Comparison of ENCODE assay signal across 15 mouse cellular contexts in genomic region chr3:38913488-38914105, GRCm38 (mm10). TPM values are rescaled to one million over a fixed set of nuclear protein-coding genes. Genes with fewer than 3 reads are reported as not detected.
DNase-seq lines count a peak whose midpoint lies in the region; ATAC-seq lines count a peak whose summit lies in the region.
"Had no signal": no experiment of that assay in that cellular context is flagged by ENCODE, and none has a peak within 500 bp of the region (broad histone marks: within the 10 kb centered on the region; RNA-seq: fewer than 3 reads in every experiment).

No protein-coding gene starts in this region.

- no peaks in the 10 kb centered on the region for H3K36me3 ChIP-seq in intestine, embryonic 14.5 days (ENCODE audit: control insufficient read depth, insufficient read depth, low read length)
- no peaks in the 10 kb centered on the region for H3K36me3 ChIP-seq in intestine, embryonic 15.5 days
- no peaks in the 10 kb centered on the region for H3K36me3 ChIP-seq in forebrain, embryonic 15.5 days
- H3K36me3 ChIP-seq in neural tube, embryonic 14.5 days (ENCODE audit: control insufficient read depth, insufficient read depth, low read length): no peaks in the 10 kb centered on the region
- H3K36me3 ChIP-seq in embryonic facial prominence, embryonic 10.5 days (replicated peaks): no peaks in the 10 kb centered on the region; the same call in 1 of the 2 replicates
- H3K36me3 ChIP-seq: embryonic facial prominence, embryonic 12.5 days; G1E had no signal

- WGBS in intestine, embryonic 14.5 days: 74% methylated on average over 11 of the region's 11 CpGs
- 66% methylated on average over 11 of the region's 11 CpGs for WGBS in intestine, embryonic 15.5 days
- 11% methylated on average over 11 of the region's 11 CpGs for WGBS in forebrain, embryonic 15.5 days
- WGBS in neural tube, embryonic 14.5 days: 19% methylated on average over 11 of the region's 11 CpGs
- 55% methylated on average over 11 of the region's 11 CpGs for WGBS in embryonic facial prominence, embryonic 10.5 days

- H3K9ac ChIP-seq in intestine, embryonic 14.5 days (ENCODE audit: low read length): no peak overlapping the region
- no peak overlapping the region for H3K9ac ChIP-seq in intestine, embryonic 15.5 days
- no peak overlapping the region for H3K9ac ChIP-seq in forebrain, embryonic 15.5 days (replicated peaks)
- H3K9ac ChIP-seq in neural tube, embryonic 14.5 days (replicated peaks; ENCODE audit: low read depth, low read length): no peak overlapping the region
- H3K9ac ChIP-seq: embryonic facial prominence, embryonic 12.5 days had no signal

- no peaks in the 10 kb centered on the region for H3K9me3 ChIP-seq in intestine, embryonic 14.5 days (ENCODE audit: control insufficient read depth, low read length)
- H3K9me3 ChIP-seq in intestine, embryonic 15.5 days: no peaks in the 10 kb centered on the region
- H3K9me3 ChIP-seq in forebrain, embryonic 15.5 days: no peaks in the 10 kb centered on the region
- no peaks in the 10 kb centered on the region for H3K9me3 ChIP-seq in neural tube, embryonic 14.5 days (ENCODE audit: control insufficient read depth, low read length)
- H3K9me3 ChIP-seq in embryonic facial prominence, embryonic 10.5 days: no peaks in the 10 kb centered on the region
- H3K9me3 ChIP-seq: embryonic facial prominence, embryonic 12.5 days; G1E had no signal

- H3K4me3 ChIP-seq in intestine, embryonic 14.5 days (ENCODE audit: low read depth, low read length): no peak overlapping the region
- no peak overlapping the region for H3K4me3 ChIP-seq in intestine, embryonic 15.5 days (replicated peaks)
- H3K4me3 ChIP-seq in forebrain, embryonic 15.5 days: no peak overlapping the region
- H3K4me3 ChIP-seq in neural tube, embryonic 14.5 days (ENCODE audit: low read depth, low read length): no peak overlapping the region
- H3K4me3 ChIP-seq in embryonic facial prominence, embryonic 10.5 days: no peak overlapping the region
- H3K4me3 ChIP-seq: embryonic facial prominence, embryonic 12.5 days had no signal

- no peak overlapping the region for H3K27ac ChIP-seq in intestine, embryonic 14.5 days (ENCODE audit: low read depth)
- H3K27ac ChIP-seq in intestine, embryonic 15.5 days: no peak overlapping the region
- H3K27ac ChIP-seq in forebrain, embryonic 15.5 days (replicated peaks): 0 out of 2 replicates have a peak overlapping the region, but pooled peaks have one; percentile 34
- no peak overlapping the region for H3K27ac ChIP-seq in neural tube, embryonic 14.5 days (ENCODE audit: low read depth, low read length)
- H3K27ac ChIP-seq in embryonic facial prominence, embryonic 10.5 days (replicated peaks): no peak overlapping the region
- H3K27ac ChIP-seq: embryonic facial prominence, embryonic 12.5 days had no signal

- H3K4me1 ChIP-seq in intestine, embryonic 14.5 days (replicated peaks; ENCODE audit: control insufficient read depth, insufficient read depth, low read length): peaks cover 4% of the 10 kb centered on the region; the same call in 1 of the 2 replicates
- 0 out of 2 replicates have a peak, but pooled peaks cover 3% of the 10 kb centered on the region for H3K4me1 ChIP-seq in intestine, embryonic 15.5 days (replicated peaks)
- peaks cover 25% of the 10 kb centered on the region for H3K4me1 ChIP-seq in forebrain, embryonic 15.5 days
- H3K4me1 ChIP-seq in neural tube, embryonic 14.5 days (ENCODE audit: control insufficient read depth, insufficient read depth, low read length): peaks cover 10% of the 10 kb centered on the region
- H3K4me1 ChIP-seq in embryonic facial prominence, embryonic 10.5 days: peaks cover 10% of the 10 kb centered on the region

- H3K27me3 ChIP-seq in intestine, embryonic 14.5 days (replicated peaks; ENCODE audit: control insufficient read depth, insufficient read depth, low read length): no peaks in the 10 kb centered on the region
- H3K27me3 ChIP-seq in intestine, embryonic 15.5 days (replicated peaks): no peaks in the 10 kb centered on the region
- no peaks in the 10 kb centered on the region for H3K27me3 ChIP-seq in forebrain, embryonic 15.5 days
- no peaks in the 10 kb centered on the region for H3K27me3 ChIP-seq in neural tube, embryonic 14.5 days (ENCODE audit: control insufficient read depth, insufficient read depth, low read length)
- H3K27me3 ChIP-seq in embryonic facial prominence, embryonic 10.5 days (replicated peaks; ENCODE audit: low read depth, poor library complexity, severe bottlenecking): no peaks in the 10 kb centered on the region
- H3K27me3 ChIP-seq: embryonic facial prominence, embryonic 12.5 days had no signal

- DNase-seq in intestine, embryonic 14.5 days (ENCODE audit: low spot score): peak; percentile 41
- peak; percentile 31 for DNase-seq in mesoderm, embryonic 11.5 days (ENCODE audit: low read depth, low spot score)
- DNase-seq in spleen, postnatal 4 days (ENCODE audit: low spot score in 2 of 2): no peak
- no peak for DNase-seq in adrenal gland, postnatal 10 days
- DNase-seq in embryonic facial prominence, embryonic 10.5 days (ENCODE audit: low spot score): no peak
- DNase-seq: cerebellum, adult 18-20 months; kidney, postnatal 14 days; layer of hippocampus, postnatal 36 days; thymus, postnatal 25 days had no signal

- no peak for ATAC-seq in intestine, embryonic 14.5 days (replicated peaks; ENCODE audit: low FRiP score, low TSS enrichment, low read depth)
- ATAC-seq in intestine, embryonic 15.5 days: no peak
- no peak for ATAC-seq in forebrain, embryonic 15.5 days (replicated peaks)
- peak; percentile 57; the same call in 1 of the 2 replicates for ATAC-seq in neural tube, embryonic 14.5 days (ENCODE audit: low read depth)

- H3K4me2 ChIP-seq in intestine, embryonic 14.5 days (ENCODE audit: low read length): no peak overlapping the region
- no peak overlapping the region for H3K4me2 ChIP-seq in intestine, embryonic 15.5 days (replicated peaks)
- H3K4me2 ChIP-seq in forebrain, embryonic 15.5 days (replicated peaks): no peak overlapping the region
- no peak overlapping the region for H3K4me2 ChIP-seq in neural tube, embryonic 14.5 days (ENCODE audit: low read depth, low read length)
- H3K4me2 ChIP-seq: embryonic facial prominence, embryonic 12.5 days had no signal

RNA-seq across cellular contexts. Expression of gene Fat4, which starts 26.9 kb away (rescaled TPM):
- polyA plus RNA-seq in intestine, embryonic 14.5 days (2014; fragmentation: Nextera tagmentation; extraction: Ambion mirVana): 11.1 and 11.9 TPM in 2 replicates
- polyA plus RNA-seq in intestine, embryonic 15.5 days (2015; fragmentation: Nextera tagmentation; extraction: Ambion mirVana): 5.1 and 5.3 TPM in 2 replicates
- polyA plus RNA-seq in forebrain, embryonic 15.5 days (2015; fragmentation: Nextera tagmentation; extraction: Ambion mirVana): 11.2 and 11.3 TPM in 2 replicates
- 27.8 and 31.1 TPM in 2 replicates for polyA plus RNA-seq in neural tube, embryonic 14.5 days (2014; fragmentation: Nextera tagmentation; extraction: Ambion mirVana)
- total RNA-seq in adrenal gland, postnatal 10 days (2021): 10 to 100 TPM; 15.7 to 24.8 TPM
- polyA plus RNA-seq in embryonic facial prominence, embryonic 10.5 days (2016; fragmentation: Nextera tagmentation; extraction: Ambion mirVana): 7.1 and 7.6 TPM in 2 replicates
- total RNA-seq: granulocyte monocyte progenitor cell, adult 5-6 weeks had no signal
- polyA plus RNA-seq: G1E had no signal

Comparison
In these comparisons a context has a peak if more than half of its experiments do, and no peak if none do; other contexts are left out.
1. DNase-seq: peak in intestine, embryonic 14.5 days (single experiment) and mesoderm, embryonic 11.5 days (single experiment); none in spleen, postnatal 4 days (0 of 2), adrenal gland, postnatal 10 days (single experiment) and embryonic facial prominence, embryonic 10.5 days (single experiment).